Mouse (Mus musculus): ENCODE data around the gene Rab11fip4.

Gene Rab11fip4

GRCm38 (mm10) chr11:79611011-79611666, 20.1 kb downstream of the Rab11fip4 start:
- in situ Hi-C loops (cut with MboI; ENCODE audit: low pct_unique_long_range_greater_than_20kb in 1 of 2, low sequenced_read_pairs in 2 of 2, unreplicated experiment in 1 of 2) = no loop called here

DNA sequence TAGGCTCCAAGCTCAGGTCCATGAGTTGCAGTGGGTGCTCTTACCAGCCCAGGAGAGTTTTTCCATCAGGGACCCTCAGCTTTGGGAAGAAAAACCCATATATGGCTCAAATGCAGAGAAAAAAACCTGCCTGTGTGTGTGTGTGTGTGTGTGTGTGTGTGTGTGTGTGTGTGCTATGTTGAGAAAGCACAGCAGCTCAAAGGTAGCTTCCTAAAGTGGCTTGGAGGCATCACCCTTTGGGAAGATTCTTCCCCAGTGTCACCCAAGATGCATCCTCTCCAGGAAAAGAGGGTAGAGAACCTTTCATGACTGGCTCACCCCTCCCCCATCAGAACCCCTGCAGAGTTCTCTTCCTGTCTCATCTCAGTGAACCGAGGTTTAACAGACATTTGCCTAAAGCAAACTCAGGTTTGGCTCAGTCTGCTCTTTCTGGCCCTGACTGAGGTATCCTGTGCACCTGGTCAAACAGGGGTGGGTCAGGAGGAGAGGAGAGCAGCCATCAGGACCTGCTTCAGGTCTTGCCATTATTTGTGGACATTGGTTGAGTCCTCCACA, 21.1 kb downstream of the Rab11fip4 start:
- in situ Hi-C loops (cut with MboI; ENCODE audit: low pct_unique_long_range_greater_than_20kb in 1 of 2, low sequenced_read_pairs in 2 of 2, unreplicated experiment in 1 of 2) = no loop called here

DNA sequence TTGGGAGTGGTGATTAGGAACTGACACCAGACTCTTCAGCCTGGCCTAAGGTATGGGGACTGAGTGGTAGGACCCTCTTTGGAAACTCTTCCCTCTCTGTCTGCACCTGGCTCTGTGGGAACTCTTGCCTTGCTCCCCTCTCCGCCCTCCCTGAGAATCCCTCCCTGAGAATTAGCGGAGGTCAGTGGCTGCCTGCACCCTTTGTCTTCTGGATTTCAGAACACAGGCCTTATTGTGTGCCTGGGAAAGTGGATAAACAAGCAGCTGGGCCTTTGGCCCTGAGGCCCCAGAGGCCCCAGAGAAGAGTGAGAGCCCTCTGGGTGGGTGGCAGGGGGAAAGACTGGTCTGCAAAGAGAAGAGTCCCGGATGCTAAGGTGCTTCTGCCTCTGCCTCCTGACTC, 22.1 kb downstream of the Rab11fip4 start:
- in situ Hi-C loops (cut with MboI; ENCODE audit: low pct_unique_long_range_greater_than_20kb in 1 of 2, low sequenced_read_pairs in 2 of 2, unreplicated experiment in 1 of 2) = no loop called here

DNA sequence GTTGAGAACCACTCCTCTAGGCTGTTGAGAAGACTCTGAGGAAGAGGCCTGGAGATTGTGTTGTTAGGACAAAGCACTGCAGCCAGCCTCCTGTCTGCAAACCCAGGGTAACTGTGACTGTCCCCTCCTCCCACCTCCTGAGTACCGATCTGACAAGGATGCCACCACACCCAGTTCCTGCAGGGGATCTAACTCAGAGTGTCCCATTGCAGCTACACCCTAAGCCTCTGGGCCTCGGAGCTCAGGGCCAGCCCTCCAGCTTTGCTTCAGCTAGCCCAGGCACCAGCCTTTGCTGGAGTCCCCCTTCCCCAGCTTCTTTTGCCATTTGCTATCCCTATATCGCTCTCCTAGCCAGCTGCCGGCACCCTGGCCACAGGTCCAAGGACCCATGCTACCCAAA, 22.7 kb downstream of the Rab11fip4 start:
- in situ Hi-C loops (cut with MboI; ENCODE audit: low pct_unique_long_range_greater_than_20kb in 1 of 2, low sequenced_read_pairs in 2 of 2, unreplicated experiment in 1 of 2) = no loop called here

- in situ Hi-C loops (cut with MboI; ENCODE audit: low pct_unique_long_range_greater_than_20kb in 1 of 2, low sequenced_read_pairs in 2 of 2, unreplicated experiment in 1 of 2) = no loop called here
Measured at GRCm38 (mm10) chr11:79614880-79615279, 23.9 kb downstream of the Rab11fip4 start.

- in situ Hi-C loops (cut with MboI; ENCODE audit: low pct_unique_long_range_greater_than_20kb in 1 of 2, low sequenced_read_pairs in 2 of 2, unreplicated experiment in 1 of 2) = no loop called here
Measured at GRCm38 (mm10) chr11:79615871-79616270, 24.9 kb downstream of the Rab11fip4 start.

DNA sequence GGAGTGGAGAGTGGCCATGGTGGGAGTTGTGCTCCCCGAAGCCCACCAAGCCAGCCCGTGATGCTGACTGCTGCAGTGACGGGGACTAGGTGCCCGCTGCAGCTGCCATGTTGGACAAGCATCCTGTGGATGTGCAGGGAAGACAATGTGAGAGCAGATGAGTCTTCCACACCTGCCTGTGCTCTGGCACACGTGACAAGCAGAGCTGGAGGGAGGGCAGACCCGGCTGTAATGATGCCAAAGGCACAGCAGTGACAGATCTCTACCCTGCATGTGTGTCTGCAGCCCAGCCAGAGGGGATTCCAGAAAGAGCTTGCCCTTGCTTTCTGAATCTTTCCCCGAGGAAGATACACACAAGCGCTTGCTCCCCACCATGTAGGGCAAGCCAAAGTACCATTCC, 27.0 kb downstream of the Rab11fip4 start:
- in situ Hi-C loops (cut with MboI; ENCODE audit: low pct_unique_long_range_greater_than_20kb in 1 of 2, low sequenced_read_pairs in 2 of 2, unreplicated experiment in 1 of 2) = no loop called here

GRCm38 (mm10) chr11:79623029-79623428, 32.0 kb downstream of the Rab11fip4 start:
- in situ Hi-C loops (cut with MboI; ENCODE audit: low pct_unique_long_range_greater_than_20kb in 1 of 2, low sequenced_read_pairs in 2 of 2, unreplicated experiment in 1 of 2) = loop anchor here (5.0 to 10.0 kb wide), 2 partner anchors 79 to 302 kb away; no protein-coding TSS in a partner anchor

DNA sequence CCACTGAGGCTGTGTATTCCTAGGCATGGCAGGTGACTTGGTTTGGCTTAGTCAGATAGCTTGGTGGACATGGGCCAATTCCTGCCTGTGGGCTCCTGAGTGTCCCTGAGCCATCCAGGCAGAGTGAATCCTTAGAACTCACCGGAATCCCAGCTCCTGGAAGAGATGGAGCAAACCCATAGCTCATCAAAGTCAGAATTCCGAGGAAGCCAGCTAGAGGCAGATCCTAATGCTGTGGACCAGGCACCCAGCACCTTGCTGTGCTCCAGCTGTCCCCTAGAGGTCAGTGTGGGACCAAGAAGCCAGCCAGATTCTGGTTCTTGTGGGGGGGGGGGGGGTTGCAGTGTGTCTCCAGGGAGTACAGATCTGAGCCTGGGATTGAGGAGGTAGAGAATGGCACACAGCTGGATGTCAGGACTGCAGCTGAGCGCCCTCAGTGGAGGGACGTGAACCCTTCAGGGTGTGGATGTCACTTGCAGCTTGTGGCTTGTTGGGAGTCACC, 33.8 kb downstream of the Rab11fip4 start:
- in situ Hi-C loops (cut with MboI; ENCODE audit: low pct_unique_long_range_greater_than_20kb in 1 of 2, low sequenced_read_pairs in 2 of 2, unreplicated experiment in 1 of 2) = loop anchor here (5.0 to 10.0 kb wide), 2 partner anchors 77 to 300 kb away; no protein-coding TSS in a partner anchor

DNA sequence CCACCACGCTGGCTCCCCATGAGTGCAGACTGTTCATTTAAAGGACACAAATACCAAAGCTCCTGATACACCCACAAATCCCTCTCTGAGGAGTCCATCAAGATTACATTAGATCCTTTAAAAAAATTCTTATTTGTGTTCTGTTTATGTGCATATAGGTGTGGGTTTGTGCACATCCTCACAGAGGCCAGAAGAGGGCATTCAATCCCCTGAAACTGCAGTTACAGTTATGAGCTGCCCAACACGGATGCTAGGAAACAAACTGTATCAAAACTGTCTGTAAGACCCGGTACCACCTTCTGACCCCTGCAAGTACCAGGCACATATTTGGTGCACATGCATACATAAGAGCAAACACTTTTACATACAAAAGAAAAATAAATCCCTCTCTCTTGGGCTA, 37.7 kb downstream of the Rab11fip4 start:
- in situ Hi-C loops (cut with MboI; ENCODE audit: low pct_unique_long_range_greater_than_20kb in 1 of 2, low sequenced_read_pairs in 2 of 2, unreplicated experiment in 1 of 2) = loop anchor here in 1 of 2 experiments (10.0 kb wide), 1 partner anchor 296 kb away; no protein-coding TSS in a partner anchor

DNA sequence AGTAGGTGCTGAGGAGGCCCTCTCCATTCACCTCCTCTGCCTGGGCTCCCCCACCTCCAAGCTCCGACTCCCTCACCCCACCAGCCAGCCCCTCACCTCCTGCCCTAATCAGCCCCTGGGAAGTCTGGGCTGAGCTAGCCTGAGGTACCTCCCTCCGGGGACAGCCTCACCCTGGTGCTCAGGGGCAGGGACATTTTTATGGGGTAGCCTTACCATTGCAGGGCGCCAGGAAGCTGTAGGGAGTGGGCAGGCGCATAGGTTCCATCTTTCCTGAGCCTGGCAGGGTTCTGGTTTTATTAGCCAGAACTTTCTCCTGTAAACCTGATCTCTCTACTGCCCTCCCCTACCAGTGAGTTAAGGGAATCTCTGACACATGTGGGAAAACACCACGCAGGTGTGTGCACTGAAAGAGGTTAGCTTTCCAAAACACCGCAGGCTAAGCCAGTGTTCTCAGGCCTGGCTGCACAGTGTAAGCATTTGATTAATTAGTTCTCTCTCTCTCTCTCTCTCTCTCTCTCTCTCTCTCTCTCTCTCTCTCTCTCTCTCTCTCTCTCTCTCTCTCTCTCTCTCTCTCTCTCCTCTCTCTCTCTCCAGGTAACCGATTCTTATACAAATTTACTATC, 38.9 kb downstream of the Rab11fip4 start:
- in situ Hi-C loops (cut with MboI; ENCODE audit: low pct_unique_long_range_greater_than_20kb in 1 of 2, low sequenced_read_pairs in 2 of 2, unreplicated experiment in 1 of 2) = loop anchor here in 1 of 2 experiments (5.0 to 10.0 kb wide), 2 partner anchors 57 to 295 kb away; no protein-coding TSS in a partner anchor

- in situ Hi-C loops (cut with MboI; ENCODE audit: low pct_unique_long_range_greater_than_20kb in 1 of 2, low sequenced_read_pairs in 2 of 2, unreplicated experiment in 1 of 2) = loop anchor here in 1 of 2 experiments (5.0 kb wide), 1 partner anchor 57 kb away; no protein-coding TSS in a partner anchor
Measured at GRCm38 (mm10) chr11:79630521-79630920, 39.5 kb downstream of the Rab11fip4 start.

DNA sequence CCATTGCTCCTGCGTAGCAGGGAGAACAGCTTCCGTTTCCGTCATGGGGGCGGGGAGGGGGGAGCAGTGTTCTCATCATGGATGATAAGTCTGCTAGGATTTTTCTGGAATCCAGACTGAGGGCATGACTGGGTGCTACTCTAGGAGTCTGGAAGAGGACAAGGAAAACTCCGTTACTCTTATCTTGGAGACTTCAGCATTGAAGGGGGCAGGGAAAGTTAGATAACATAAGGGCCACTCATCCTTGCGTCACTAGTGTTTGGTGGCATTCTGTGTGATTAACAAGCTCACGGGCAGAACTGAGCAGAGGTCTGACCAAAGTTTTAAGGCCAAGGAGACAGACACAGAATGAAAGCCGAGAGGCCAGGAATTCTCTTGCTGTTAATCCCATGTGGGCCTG, 42.4 kb downstream of the Rab11fip4 start:
- in situ Hi-C loops (cut with MboI; ENCODE audit: low pct_unique_long_range_greater_than_20kb in 1 of 2, low sequenced_read_pairs in 2 of 2, unreplicated experiment in 1 of 2) = loop anchor here in 1 of 2 experiments (5.0 kb wide), 1 partner anchor 54 kb away; no protein-coding TSS in a partner anchor

DNA sequence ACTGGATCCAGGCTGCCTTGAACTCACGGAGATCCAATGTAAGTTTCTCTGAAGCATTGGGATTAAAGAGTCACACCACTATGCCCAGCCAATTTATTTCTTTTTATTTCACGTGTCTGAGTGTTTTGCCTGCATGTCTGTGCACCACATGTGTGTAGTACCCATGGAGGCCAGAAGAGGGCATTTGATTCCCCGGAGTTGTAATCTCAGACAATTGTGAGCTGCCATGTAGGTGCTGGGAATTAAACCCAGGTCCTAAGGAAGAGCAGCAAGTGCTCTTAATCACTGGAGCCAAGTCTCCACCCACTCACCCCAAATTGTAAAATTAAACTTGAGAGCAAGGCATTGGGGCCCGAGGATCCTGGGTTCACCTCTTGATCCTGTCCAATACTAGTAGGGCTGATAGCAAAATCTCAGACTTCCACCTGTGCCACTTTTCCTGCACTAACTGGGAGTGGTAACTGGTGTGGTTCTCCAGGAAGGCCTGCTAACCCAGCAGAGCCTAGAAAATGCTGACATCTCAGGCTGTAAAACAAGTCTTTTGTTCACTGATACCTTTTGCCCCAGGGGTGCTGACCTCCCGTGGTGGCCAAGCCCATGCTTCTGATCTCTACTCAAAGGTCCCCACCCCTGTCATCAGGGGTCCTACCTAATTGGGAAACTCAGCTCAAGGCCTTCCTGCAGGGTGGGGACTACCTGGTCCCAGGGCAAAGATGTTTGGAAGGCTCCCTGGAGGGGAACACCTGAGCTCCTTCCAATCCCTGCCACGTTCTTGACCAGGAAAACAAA, 44.8 kb downstream of the Rab11fip4 start:
- in situ Hi-C loops (cut with MboI; ENCODE audit: low pct_unique_long_range_greater_than_20kb in 1 of 2, low sequenced_read_pairs in 2 of 2, unreplicated experiment in 1 of 2) = loop anchor here in 1 of 2 experiments (5.0 kb wide), 1 partner anchor 51 kb away; no protein-coding TSS in a partner anchor

GRCm38 (mm10) chr11:79636481-79636880, 45.5 kb downstream of the Rab11fip4 start:
- in situ Hi-C loops (cut with MboI; ENCODE audit: low pct_unique_long_range_greater_than_20kb in 1 of 2, low sequenced_read_pairs in 2 of 2, unreplicated experiment in 1 of 2) = loop anchor here in 1 of 2 experiments (5.0 kb wide), 1 partner anchor 51 kb away; no protein-coding TSS in a partner anchor

DNA sequence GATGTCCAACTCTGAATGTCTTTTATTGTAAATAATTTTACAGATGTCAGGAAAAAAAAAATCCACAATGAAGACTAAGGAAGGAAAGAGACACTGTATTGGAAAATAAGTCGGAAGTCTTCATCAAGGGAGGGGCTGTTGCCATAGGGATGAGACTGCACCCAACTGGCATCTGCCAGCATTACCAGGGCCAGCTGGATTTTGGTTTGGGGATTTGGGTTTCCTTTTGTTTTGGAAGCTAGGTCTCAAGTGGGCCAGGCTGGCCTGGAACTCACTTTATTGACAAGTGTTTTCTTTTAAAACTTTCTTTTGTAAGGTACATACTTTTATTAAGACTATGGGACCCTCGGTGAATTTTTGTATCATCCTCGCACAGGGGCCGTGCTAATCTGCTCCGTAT, 47.7 kb downstream of the Rab11fip4 start:
- in situ Hi-C loops (cut with MboI; ENCODE audit: low pct_unique_long_range_greater_than_20kb in 1 of 2, low sequenced_read_pairs in 2 of 2, unreplicated experiment in 1 of 2) = loop anchor here in 1 of 2 experiments (5.0 kb wide), 1 partner anchor 49 kb away; no protein-coding TSS in a partner anchor

DNA sequence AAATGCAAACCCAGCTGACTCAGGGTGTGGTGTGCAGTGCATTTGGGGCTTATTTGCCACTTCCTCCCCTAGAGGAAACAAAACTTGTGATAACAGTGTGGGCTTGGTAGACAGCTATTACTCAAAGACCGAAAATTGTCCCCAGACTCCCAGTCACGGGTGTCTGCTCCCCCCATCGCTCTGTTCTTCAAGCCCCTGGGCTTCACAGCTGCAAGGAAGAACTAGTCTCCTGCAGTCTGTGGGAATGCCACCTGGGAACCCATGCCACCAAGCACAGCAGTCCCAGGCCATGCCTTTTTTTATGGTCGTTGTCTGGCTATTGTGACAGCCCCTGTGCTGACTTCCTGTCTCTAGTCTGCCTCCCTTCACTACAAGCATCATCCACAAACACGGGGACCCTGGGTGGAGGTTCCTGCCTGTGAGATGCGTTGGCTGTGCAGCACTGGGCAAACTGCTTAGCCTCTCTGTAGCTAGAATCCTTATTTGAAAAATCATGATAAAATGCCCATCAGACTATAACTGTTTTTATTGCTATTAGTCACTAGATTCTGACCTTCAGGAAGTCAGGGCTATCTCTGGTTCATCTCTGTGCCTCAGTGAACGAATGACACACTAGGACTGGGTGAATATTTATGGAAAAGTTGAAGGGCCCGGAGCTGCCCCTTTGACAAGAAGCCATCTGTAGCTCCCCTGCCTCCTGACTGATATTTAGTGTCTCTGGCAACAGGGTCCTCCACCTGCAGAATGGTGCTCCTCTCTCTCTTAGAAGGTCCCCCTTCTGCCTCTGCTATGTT, 50.1 kb downstream of the Rab11fip4 start:
- in situ Hi-C loops (cut with MboI; ENCODE audit: low pct_unique_long_range_greater_than_20kb in 1 of 2, low sequenced_read_pairs in 2 of 2, unreplicated experiment in 1 of 2) = no loop called here

DNA sequence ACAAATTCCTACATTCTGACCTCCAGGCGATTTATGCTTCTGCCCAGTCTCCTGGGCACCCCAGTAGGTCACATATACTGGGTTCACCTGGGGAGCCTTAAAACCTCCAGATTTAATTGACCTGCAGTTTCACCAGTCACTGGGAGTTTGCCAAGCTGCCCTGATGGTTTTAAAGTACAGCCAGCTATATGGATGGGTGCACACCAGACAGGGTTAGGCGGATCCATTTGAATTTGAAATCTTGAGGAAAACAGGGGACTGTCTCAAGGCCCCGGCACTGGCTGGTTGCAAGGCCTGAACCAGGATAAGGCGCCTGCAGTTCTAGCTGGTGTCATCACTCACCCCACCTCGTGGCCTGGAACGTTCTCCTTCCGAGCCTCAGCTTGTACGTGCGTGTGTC, 52.7 kb downstream of the Rab11fip4 start:
- in situ Hi-C loops (cut with MboI; ENCODE audit: low pct_unique_long_range_greater_than_20kb in 1 of 2, low sequenced_read_pairs in 2 of 2, unreplicated experiment in 1 of 2) = no loop called here
